Mouse (Mus musculus) lung, adult 2 months (tissue): Measurements from ENCODE around the gene Hdac9. TPM values are rescaled to one million over a fixed set of nuclear protein-coding genes. Genes with fewer than 3 reads are reported as not detected.

Experiments
- DNase-seq: peaks from one replicate; pipeline ENCODE4 v3.0.0; 2022
- H3K4me1 ChIP-seq: fragments of 200-500 bp; 2 replicates; pipeline ENCODE4 v1.6.1; 2011; ENCODE audit warnings: low read length; ENCODE audit not compliant: control insufficient read depth, insufficient read depth
- H3K4me3 ChIP-seq: fragments of 200-500 bp; replicated peaks from 2 replicates; pipeline ENCODE3; 2011; ENCODE audit warnings: low read depth, mild to moderate bottlenecking, control low read depth, low read length; ENCODE audit errors: extremely low read depth
- CTCF ChIP-seq: fragments of 200-500 bp; IDR thresholded peaks from 2 replicates; pipeline ENCODE4 v1.5.1; 2011; ENCODE audit warnings: mild to moderate bottlenecking, low read length, control low read depth; ENCODE audit not compliant: insufficient read depth
- POLR2A ChIP-seq: fragments of 200-500 bp; IDR thresholded peaks from 2 replicates; pipeline ENCODE4 v1.6.1; 2011; ENCODE audit warnings: low read depth, mild to moderate bottlenecking, control low read depth, low read length, borderline replicate concordance; ENCODE audit errors: extremely low read depth
- WGBS: fragments of 180-500 bp; shearing (Covaris S2); methylation state at CpG from one replicate; pipeline ENCODE4 v1.1.7; 2018; 5-methylcytosine and 5-hydroxymethylcytosine counted together
- polyA plus RNA-seq: library from polyadenylated mRNA; depleted of rRNA; stranded (reverse); fragments of >200 nt; gene quantifications from 2 replicates; pipeline ENCODE4 v1.2.3, GENCODE M21; 2012

Gene Hdac9
- polyA plus RNA-seq, 1 experiment = 4.8 TPM

GRCm38 (mm10) chr12:34516769-34517562 is 399.9 kb downstream of the Hdac9 start:
- DNase-seq = no peak
- no peak for TF ChIP-seq CTCF
- no peak for TF ChIP-seq POLR2A
- 59% methylated on average over 6 of the region's 6 CpGs for WGBS
- H3K4me3 ChIP-seq = no peak overlapping the region
- no peaks in the 10 kb centered on the region; the same call in 1 of the 2 replicates for H3K4me1 ChIP-seq

- 81% methylated on average over 1 of the region's 1 CpGs for WGBS
- H3K4me3 ChIP-seq = no peak overlapping the region
- H3K4me1 ChIP-seq = no peaks in the 10 kb centered on the region
- no peak for TF ChIP-seq POLR2A
- TF ChIP-seq CTCF = no peak
- DNase-seq = no peak
These were observed 410.6 kb downstream of the Hdac9 start for GRCm38 (mm10) chr12:34506345-34506744.

- H3K4me1 ChIP-seq = no peaks in the 10 kb centered on the region
- no peak for DNase-seq
- WGBS = 60% methylated on average over 9 of the region's 9 CpGs
- no peak for TF ChIP-seq POLR2A
- no peak for TF ChIP-seq CTCF
- H3K4me3 ChIP-seq = no peak overlapping the region
These were observed 417.9 kb downstream of the Hdac9 start for GRCm38 (mm10) chr12:34498751-34499626.

- no peak for TF ChIP-seq CTCF
- TF ChIP-seq POLR2A = no peak
- Histone ChIP-seq H3K4me3 (no peak overlapping the region), H3K4me1 (no peaks in the 10 kb centered on the region)
- WGBS = 78% methylated on average over 8 of the region's 8 CpGs
- DNase-seq = no peak
These were observed 418.6 kb downstream of the Hdac9 start for GRCm38 (mm10) chr12:34498331-34498730.

- TF ChIP-seq CTCF = no peak
- no peak for TF ChIP-seq POLR2A
- H3K4me3 ChIP-seq = no peak overlapping the region
- WGBS = 88% methylated on average over 3 of the region's 3 CpGs
- DNase-seq = no peak
- no peaks in the 10 kb centered on the region for H3K4me1 ChIP-seq
These were observed 419.2 kb downstream of the Hdac9 start for GRCm38 (mm10) chr12:34497702-34498101.

- H3K4me1 ChIP-seq = no peaks in the 10 kb centered on the region
- DNase-seq = no peak
- 33% methylated on average over 3 of the region's 3 CpGs for WGBS
- TF ChIP-seq CTCF = no peak
- no peak for TF ChIP-seq POLR2A
- H3K4me3 ChIP-seq = no peak overlapping the region
These were observed 421.0 kb downstream of the Hdac9 start for GRCm38 (mm10) chr12:34495940-34496339.

GRCm38 (mm10) chr12:34489629-34490028 is 427.3 kb downstream of the Hdac9 start:
- no peaks in the 10 kb centered on the region for H3K4me1 ChIP-seq
- DNase-seq = no peak
- H3K4me3 ChIP-seq = no peak overlapping the region
- no peak for TF ChIP-seq POLR2A
- no peak for TF ChIP-seq CTCF

- 86% methylated on average over 1 of the region's 1 CpGs for WGBS
- no peak for TF ChIP-seq POLR2A
- no peak for TF ChIP-seq CTCF
- Histone ChIP-seq H3K4me3 (no peak overlapping the region), H3K4me1 (no peaks in the 10 kb centered on the region)
- no peak for DNase-seq
These were observed 429.2 kb downstream of the Hdac9 start for GRCm38 (mm10) chr12:34487666-34488065.

- no peak overlapping the region for H3K4me3 ChIP-seq
- TF ChIP-seq POLR2A = no peak
- TF ChIP-seq CTCF = no peak
- WGBS = 58% methylated on average over 3 of the region's 3 CpGs
- H3K4me1 ChIP-seq = no peaks in the 10 kb centered on the region
- no peak for DNase-seq
These were observed 429.9 kb downstream of the Hdac9 start for GRCm38 (mm10) chr12:34487021-34487420.
